In genomic region chr8:104343957-104344356, GRCm38 (mm10) we compare ENCODE assay signal across 8 mouse cellular contexts. TPM values are rescaled to one million over a fixed set of nuclear protein-coding genes. Genes with fewer than 3 reads are reported as not detected.
DNase-seq lines count a peak whose midpoint lies in the region; ATAC-seq lines count a peak whose summit lies in the region.

No protein-coding gene starts in this region.

- no peak overlapping the region for H3K4me3 ChIP-seq in hindbrain, embryonic 14.5 days (replicated peaks; ENCODE audit: low read length)

- H3K4me1 ChIP-seq in hindbrain, embryonic 14.5 days (replicated peaks; ENCODE audit: control insufficient read depth, insufficient read depth, low read length), result 0 out of 2 replicates have a peak, but pooled peaks cover 3% of the 10 kb centered on the region

- DNase-seq in NIH3T3 (ENCODE audit: low read depth), result peak; percentile 94
- peak; percentile 89 for DNase-seq in cerebellum, adult 9-10 months
- peak; percentile 71 to 91 for DNase-seq in frontal cortex, adult 2 months (ENCODE audit: extremely low spot score in 1 of 2, low spot score in 1 of 2)
- DNase-seq in hindbrain, embryonic 14.5 days (ENCODE audit: low spot score), result peak; percentile 89
- DNase-seq in layer of hippocampus, postnatal 14 days (ENCODE audit: low spot score in 2 of 2), result peak; percentile 81
- peak; percentile 86 for DNase-seq in lung, postnatal 25 days (ENCODE audit: low spot score)
- peak; percentile 71 for DNase-seq in retina, adult 2 months (ENCODE audit: low read depth, low spot score)
- peak; percentile 81 for DNase-seq in thymus, postnatal 25 days

- H3K27ac ChIP-seq in hindbrain, embryonic 14.5 days, result no peak overlapping the region

- H3K36me3 ChIP-seq in hindbrain, embryonic 14.5 days (replicated peaks; ENCODE audit: control insufficient read depth, insufficient read depth), result 0 out of 2 replicates have a peak, but pooled peaks cover 4% of the 10 kb centered on the region

- ATAC-seq in hindbrain, embryonic 14.5 days (ENCODE audit: low FRiP score), result peak; percentile 61

- H3K9ac ChIP-seq in hindbrain, embryonic 14.5 days, result no peak overlapping the region

- WGBS in hindbrain, embryonic 14.5 days, result 20% methylated on average over 7 of the region's 7 CpGs

- no peak overlapping the region for H3K4me2 ChIP-seq in hindbrain, embryonic 14.5 days (replicated peaks)

- H3K27me3 ChIP-seq in hindbrain, embryonic 14.5 days (ENCODE audit: control insufficient read depth, insufficient read depth, low read length), result no peaks in the 10 kb centered on the region

- H3K9me3 ChIP-seq in hindbrain, embryonic 14.5 days (ENCODE audit: control insufficient read depth, low read length), result no peaks in the 10 kb centered on the region

RNA-seq across cellular contexts. Expression of gene Cmtm3, which starts 4.7 kb away (rescaled TPM):
- polyA plus RNA-seq in frontal cortex, adult 2 months (2012; rRNA removed), result 20.4 and 22.4 TPM in 2 replicates
- polyA plus RNA-seq in hindbrain, embryonic 14.5 days (2014; fragmentation: Nextera tagmentation; extraction: Ambion mirVana), result 39.5 and 44.7 TPM in 2 replicates
- 10 to 100 TPM; 22.2 to 24.5 TPM for total RNA-seq in layer of hippocampus, postnatal 14 days (2021)

RNA-seq across cellular contexts. Expression of gene Cmtm2b, which starts 21.9 kb away (rescaled TPM):
- not detected in 2 replicates for polyA plus RNA-seq in frontal cortex, adult 2 months (2012; rRNA removed)
- not detected in 2 replicates for polyA plus RNA-seq in hindbrain, embryonic 14.5 days (2014; fragmentation: Nextera tagmentation; extraction: Ambion mirVana)
- total RNA-seq in layer of hippocampus, postnatal 14 days (2021), result not detected

RNA-seq across cellular contexts. Expression of gene Gm11020, which starts 22.6 kb away (rescaled TPM):
- polyA plus RNA-seq in frontal cortex, adult 2 months (2012; rRNA removed), result not detected in 2 replicates
- not detected in 2 replicates for polyA plus RNA-seq in hindbrain, embryonic 14.5 days (2014; fragmentation: Nextera tagmentation; extraction: Ambion mirVana)
- total RNA-seq in layer of hippocampus, postnatal 14 days (2021), result not detected

RNA-seq across cellular contexts. Expression of gene Cmtm1, which starts 34.0 kb away (rescaled TPM):
- not detected in 2 replicates for polyA plus RNA-seq in frontal cortex, adult 2 months (2012; rRNA removed)
- polyA plus RNA-seq in hindbrain, embryonic 14.5 days (2014; fragmentation: Nextera tagmentation; extraction: Ambion mirVana), result not detected in 2 replicates
- not detected for total RNA-seq in layer of hippocampus, postnatal 14 days (2021)

RNA-seq across cellular contexts. Expression of gene Gm45711, which starts 34.1 kb away (rescaled TPM):
- not detected in 2 replicates for polyA plus RNA-seq in frontal cortex, adult 2 months (2012; rRNA removed)
- not detected in 2 replicates for polyA plus RNA-seq in hindbrain, embryonic 14.5 days (2014; fragmentation: Nextera tagmentation; extraction: Ambion mirVana)
- not detected for total RNA-seq in layer of hippocampus, postnatal 14 days (2021)
